Mouse (Mus musculus): ENCODE measurements around the gene Bola1. TPM values are rescaled to one million over a fixed set of nuclear protein-coding genes. Genes with fewer than 3 reads are reported as not detected.

Bola1 gene
- total RNA-seq, 1 experiment from 2014 or later = 41.7 TPM

Other genes starting within 250 kb of the Bola1 start
- gene Plekho1, start 223.7 kb downstream of the Bola1 start, total RNA-seq (2017) = 37.5 and 41.6 TPM in 2 replicates
- gene Vps45, start 161.2 kb downstream of the Bola1 start, total RNA-seq (2017) = 14.0 and 29.1 TPM in 2 replicates
- gene Otud7b, start 115.2 kb downstream of the Bola1 start, total RNA-seq (2017) = 24.3 and 34.7 TPM in 2 replicates
- gene Mtmr11, start 57.7 kb downstream of the Bola1 start, total RNA-seq (2017) = not detected in 2 replicates
- gene Sf3b4, start 47.4 kb downstream of the Bola1 start, total RNA-seq (2017) = 15.9 and 24.9 TPM in 2 replicates
- 1.2 and 3.3 TPM in 2 replicates for gene Sv2a, start 38.6 kb downstream of the Bola1 start, total RNA-seq (2017)
- 114 and 199 TPM in 2 replicates for gene Hist2h2ab, start 156 bp upstream of the Bola1 start, total RNA-seq (2017)
- 1,288 and 1,422 TPM in 2 replicates for gene Hist2h2ac, start 1.2 kb upstream of the Bola1 start, total RNA-seq (2017)
- gene Hist2h2be, start 1.4 kb upstream of the Bola1 start, total RNA-seq (2017) = 11.9 and 14.6 TPM in 2 replicates
- 51.2 and 125 TPM in 2 replicates for gene Hist2h3c2, start 19.4 kb upstream of the Bola1 start, total RNA-seq (2017)
- 336 and 1,520 TPM in 2 replicates for gene Hist2h2aa2, start 20.6 kb upstream of the Bola1 start, total RNA-seq (2017)
- 3,498 and 3,576 TPM in 2 replicates for gene Hist2h2aa1, start 25.8 kb upstream of the Bola1 start, total RNA-seq (2017)
- gene Hist2h3c1, start 27.0 kb upstream of the Bola1 start, total RNA-seq (2017) = 3.7 TPM in 1 of 2 replicates, not detected in the other
- gene Hist2h4, start 43.6 kb upstream of the Bola1 start, total RNA-seq (2017) = 44.6 and 53.3 TPM in 2 replicates
- gene Hist2h3b, start 48.9 kb upstream of the Bola1 start, total RNA-seq (2017) = 222 and 285 TPM in 2 replicates
- 3,457 and 7,416 TPM in 2 replicates for gene Hist2h2bb, start 50.0 kb upstream of the Bola1 start, total RNA-seq (2017)
- gene Fcgr1, start 74.3 kb upstream of the Bola1 start, total RNA-seq (2017) = 1.7 and 4.9 TPM in 2 replicates
- gene BC107364, start 232.6 kb upstream of the Bola1 start, total RNA-seq (2017) = not detected in 2 replicates

Measured in hematopoietic stem cell, adult 5-6 weeks (primary cell).